Mouse (Mus musculus) T-cell, adult 2 months (primary cell): ENCODE measurements around the gene Hba-a1.
"Not testable (repeated sequence)": the region's sequence is repeated elsewhere in the genome, so short reads cannot be mapped to it uniquely, and the experiment has no call there.

Experiments
- DNase-seq: peaks from one replicate; pipeline ENCODE4 v3.0.0; 2022; ENCODE audit warnings: low spot score

Hba-a1 gene

DNA sequence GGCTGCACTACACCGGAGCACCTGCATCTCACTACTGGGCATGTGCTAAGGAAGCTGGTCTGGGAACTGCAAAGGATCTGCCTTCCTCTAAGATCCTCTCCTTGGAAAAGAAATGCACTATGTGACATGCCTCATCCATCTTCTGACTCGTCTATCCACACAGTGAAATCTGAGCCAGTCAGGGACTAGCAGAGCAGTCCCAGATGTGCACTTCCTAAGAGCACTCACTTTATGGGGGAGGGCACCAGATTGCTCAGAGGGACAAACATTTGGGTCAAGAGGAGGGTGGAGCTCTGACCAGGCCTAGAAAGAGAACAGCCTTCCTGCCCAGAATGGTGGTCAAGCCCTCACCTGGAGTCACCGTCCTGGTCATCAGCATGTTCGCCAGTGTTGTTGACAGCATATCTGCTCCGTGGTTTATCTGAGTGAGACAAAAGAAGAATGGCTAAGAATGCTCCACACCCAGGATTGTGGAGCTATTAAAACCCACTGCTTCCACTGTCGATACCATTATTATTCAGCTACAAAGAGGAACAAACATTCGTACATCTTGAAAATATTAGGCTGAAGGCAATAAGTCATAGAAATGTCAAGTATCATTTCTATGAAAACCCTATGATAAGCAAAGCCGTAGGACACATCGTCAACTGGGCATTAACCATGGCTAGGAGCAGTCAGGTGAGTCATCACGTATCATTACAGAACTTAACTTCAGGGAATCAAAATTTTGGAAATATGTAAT lies 20.5 kb upstream of the Hba-a1 start:
- no peak for DNase-seq

GRCm38 (mm10) chr11:32265117-32265738 lies 18.1 kb upstream of the Hba-a1 start:
- DNase-seq: no peak

GRCm38 (mm10) chr11:32266194-32266593 lies 17.1 kb upstream of the Hba-a1 start:
- DNase-seq: no peak

DNA sequence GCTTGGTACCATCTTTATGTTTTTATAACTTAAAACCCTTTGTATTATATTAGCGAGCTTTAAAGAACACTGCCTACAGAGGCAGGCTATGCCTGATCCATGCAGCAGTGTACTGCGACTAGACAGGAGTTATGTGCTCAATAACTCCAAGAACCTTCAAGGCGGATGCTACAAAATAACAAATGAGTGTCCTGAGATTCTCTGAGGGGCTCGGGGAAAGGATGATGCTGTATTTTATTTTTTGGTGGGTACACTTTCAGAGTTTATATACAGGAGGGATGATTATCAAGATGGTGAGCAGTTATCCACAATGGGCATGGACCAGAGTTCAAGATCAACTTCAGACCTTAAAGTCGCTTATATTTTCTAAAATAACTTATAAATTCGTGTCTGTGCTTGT lies 16.5 kb upstream of the Hba-a1 start:
- no peak for DNase-seq

DNA sequence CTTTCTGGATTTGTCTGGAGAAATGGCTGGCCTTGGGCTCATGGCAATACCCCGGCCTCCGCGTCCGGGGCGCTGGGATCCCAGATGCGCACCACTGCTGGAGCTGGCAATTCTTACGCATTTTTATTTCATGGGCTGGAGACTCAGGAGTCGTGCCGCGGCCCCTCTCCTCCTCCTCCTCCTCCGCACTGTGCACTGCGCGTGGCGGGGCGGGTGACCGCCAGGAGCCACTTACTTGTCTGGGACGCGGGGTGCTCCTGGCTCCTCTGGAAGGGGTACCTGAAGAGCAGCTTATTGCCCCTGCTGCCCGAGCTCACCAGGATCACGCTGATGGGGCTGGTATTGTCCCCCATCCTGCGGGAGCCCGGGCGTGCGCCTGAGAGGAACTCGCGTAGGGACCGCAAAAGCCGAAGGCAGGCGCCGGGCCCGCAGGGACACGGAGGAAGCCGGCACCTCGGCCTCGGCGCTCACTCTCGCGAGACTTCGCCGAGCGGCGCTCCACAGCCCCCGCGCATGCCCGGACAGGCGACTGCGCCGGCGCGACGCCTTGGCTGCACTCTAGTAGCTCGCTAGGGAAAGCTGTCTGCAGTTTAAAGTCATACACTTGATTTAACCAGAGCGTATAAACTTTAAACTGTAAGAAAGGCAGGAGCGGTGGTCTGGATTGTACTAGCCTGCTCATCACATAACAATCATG lies 16.0 kb upstream of the Hba-a1 start, which contains the start of gene Nprl3:
Gene Nprl3, minus strand, starts transcription at position 520 of the 697 bp plus-strand sequence.
- DNase-seq: peak; percentile 96

GRCm38 (mm10) chr11:32267964-32268363 lies 15.3 kb upstream of the Hba-a1 start:
- no peak for DNase-seq

DNA sequence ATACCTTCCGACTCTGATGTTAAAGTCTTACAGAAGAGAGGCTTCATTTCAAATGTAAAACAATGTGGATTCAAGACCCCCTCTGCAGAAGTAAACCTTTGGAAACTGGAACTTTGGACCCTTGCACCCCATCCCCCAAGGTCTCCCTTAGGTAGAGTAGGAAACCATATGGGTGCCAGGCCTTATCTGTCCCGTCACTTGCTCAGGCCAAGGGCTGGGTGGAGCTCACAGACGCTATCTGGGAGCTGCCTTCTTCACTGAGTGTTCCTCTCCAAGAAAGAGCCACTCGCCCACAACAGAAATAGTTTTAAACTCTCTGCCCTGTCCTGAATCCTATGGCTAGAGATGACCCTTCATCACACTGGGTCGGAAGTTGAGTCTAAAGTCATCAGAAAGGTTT lies 14.4 kb upstream of the Hba-a1 start:
- no peak for DNase-seq

- DNase-seq: peak; percentile 26
Measured at GRCm38 (mm10) chr11:32271178-32271577, 12.1 kb upstream of the Hba-a1 start.

GRCm38 (mm10) chr11:32276347-32276746 lies 7.0 kb upstream of the Hba-a1 start, which contains the start of gene Hba-x:
TSS of gene Hba-x (plus strand) at chr11:32276400.
- no peak for DNase-seq

- no peak for DNase-seq
Measured at GRCm38 (mm10) chr11:32277736-32278457, 5.4 kb upstream of the Hba-a1 start.

- DNase-seq: no peak
Measured at GRCm38 (mm10) chr11:32278458-32278957, 4.8 kb upstream of the Hba-a1 start.

DNA sequence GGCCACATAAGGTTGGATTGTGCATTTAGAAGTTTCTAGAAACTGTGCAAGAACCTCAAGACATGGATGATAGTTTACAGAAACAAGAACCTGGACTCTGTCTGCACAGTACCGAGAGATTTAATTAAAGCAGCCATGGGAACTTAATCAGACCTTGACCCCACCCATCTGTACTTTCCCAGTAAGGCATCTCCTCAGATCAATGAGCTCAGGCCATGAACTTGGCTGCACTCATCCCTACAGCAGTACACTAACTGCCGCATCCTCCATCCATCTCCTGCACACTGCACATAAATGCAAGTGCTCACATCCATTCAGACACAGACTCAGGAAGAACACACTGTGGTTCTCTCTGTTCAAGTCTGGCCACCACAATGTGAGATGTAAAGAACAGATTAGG lies 2.7 kb upstream of the Hba-a1 start:
- DNase-seq: no peak

- DNase-seq: no peak
Measured at GRCm38 (mm10) chr11:32281416-32282144, 1.7 kb upstream of the Hba-a1 start.

- not testable (repeated sequence) for DNase-seq
Measured at GRCm38 (mm10) chr11:32284582-32284981, 1.3 kb downstream of the Hba-a1 start.

- no peak for DNase-seq
Measured at GRCm38 (mm10) chr11:32285031-32285775, 1.9 kb downstream of the Hba-a1 start.

DNA sequence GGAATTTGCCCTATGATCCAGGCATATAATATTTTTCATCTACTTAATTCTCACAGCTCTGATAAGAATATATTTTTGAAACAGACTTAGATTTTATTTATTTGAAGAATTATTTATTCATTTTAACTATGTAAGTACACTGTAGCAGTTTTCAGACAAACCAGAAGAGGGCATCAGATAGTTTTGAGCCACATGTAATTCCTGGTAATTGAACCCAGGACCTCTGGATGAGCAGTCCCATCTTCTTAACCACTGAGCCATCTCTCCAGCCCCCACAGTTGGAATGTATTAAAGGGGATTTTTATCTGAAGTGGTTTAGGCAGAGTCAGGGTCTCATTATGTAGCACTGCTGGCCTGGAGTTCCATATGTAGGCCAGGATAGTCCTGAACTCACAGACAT lies 2.6 kb downstream of the Hba-a1 start:
- DNase-seq: not testable (repeated sequence)

DNA sequence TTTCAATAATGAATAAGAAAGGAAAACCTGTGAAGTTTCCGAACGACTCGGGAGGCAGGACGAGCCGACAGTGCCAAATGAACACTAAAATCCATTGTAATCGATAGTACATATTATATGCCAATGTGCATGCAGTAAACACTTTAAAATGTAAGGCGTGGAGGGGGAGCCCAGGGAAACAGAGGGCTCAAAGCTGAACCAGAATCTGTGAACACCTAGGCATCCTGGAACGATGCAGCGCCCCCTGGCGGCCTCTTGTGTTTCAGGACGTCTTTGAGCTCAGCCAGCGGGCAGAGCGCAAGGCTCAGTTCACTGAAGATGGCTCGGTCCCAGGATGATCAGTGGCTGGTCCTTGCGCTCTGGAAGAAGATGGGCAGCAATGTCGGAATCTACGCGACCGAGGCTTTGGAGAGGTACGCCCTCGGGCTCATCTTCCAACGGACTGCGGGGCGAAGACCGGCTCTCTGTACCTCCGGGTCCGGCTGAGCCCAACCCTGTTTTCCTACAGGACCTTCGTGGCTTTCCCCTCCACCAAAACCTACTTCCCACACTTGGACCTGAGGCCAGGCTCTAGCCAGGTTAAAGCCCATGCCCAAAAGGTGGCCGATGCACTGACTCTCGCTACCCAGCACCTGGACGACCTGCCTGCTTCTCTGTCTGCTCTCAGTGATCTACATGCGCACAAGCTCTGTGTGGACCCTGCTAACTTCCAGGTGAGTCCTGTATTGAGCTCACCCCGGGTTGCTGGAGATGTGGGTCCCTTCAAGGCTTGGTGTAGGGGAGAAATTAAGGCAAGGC lies 3.6 kb downstream of the Hba-a1 start, which contains the start of gene Hbq1b:
Gene Hbq1b, plus strand, starts transcription at position 271 of the 798 bp plus-strand sequence.
- DNase-seq: peak; percentile 63

- DNase-seq: no peak
Measured at GRCm38 (mm10) chr11:32287493-32287825, 4.1 kb downstream of the Hba-a1 start.

- not testable (repeated sequence) for DNase-seq
Measured at GRCm38 (mm10) chr11:32292819-32293218, 9.5 kb downstream of the Hba-a1 start.

DNA sequence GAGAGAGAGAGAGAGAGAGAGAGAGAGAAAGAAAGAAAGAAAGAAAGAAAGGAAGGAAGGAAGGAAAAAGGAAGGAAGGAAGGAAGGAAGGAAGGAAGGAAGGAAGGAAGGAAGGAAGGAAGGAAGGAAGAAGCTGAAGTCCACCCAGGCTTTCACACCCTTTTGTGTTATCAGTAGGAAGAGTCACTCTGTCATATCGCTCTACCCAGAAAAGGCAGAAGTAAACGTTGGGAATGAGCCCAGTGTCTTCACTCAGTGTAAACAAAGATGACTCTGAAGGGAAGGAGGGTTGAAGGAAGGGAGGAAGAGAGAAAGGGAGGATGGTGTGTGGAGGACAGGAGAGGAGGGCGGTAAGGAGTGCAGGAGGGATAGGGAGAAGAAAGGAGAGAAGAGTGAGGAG lies 10.2 kb downstream of the Hba-a1 start:
- DNase-seq: not testable (repeated sequence)
